Mouse (Mus musculus) lung, postnatal 0 days (tissue): ENCODE results near the gene Adgrl4. TPM values are rescaled to one million over a fixed set of nuclear protein-coding genes. Genes with fewer than 3 reads are reported as not detected.
A peak's percentile ranks its signal among the peaks of the same experiment; 100 is the strongest.

Experiments used
- ATAC-seq: fragments of 200-750 bp; cut with Nextera tagmentation; 2 replicates; pipeline ENCODE4 v1.8.0; 2017; ENCODE audit warnings: moderate library complexity
- DNase-seq: peaks from one replicate; pipeline ENCODE4 v3.0.0-alpha.2; 2016; ENCODE audit warnings: low spot score
- H3K27ac ChIP-seq: fragments of 300-500 bp; sonication (generic); 2 replicates; pipeline ENCODE4 v1.5.1; 2014; ENCODE audit warnings: antibody characterized with exemption, mild to moderate bottlenecking, low read length, mixed read lengths
- H3K27me3 ChIP-seq: fragments of 300-500 bp; sonication (generic); replicated peaks from 2 replicates; pipeline ENCODE4 v1.6.1; 2014; ENCODE audit warnings: low read length, mixed read lengths; ENCODE audit not compliant: insufficient read depth
- H3K36me3 ChIP-seq: fragments of 300-500 bp; sonication (generic); 2 replicates; pipeline ENCODE4 v1.6.1; 2014; ENCODE audit warnings: low read length, mixed read lengths; ENCODE audit not compliant: insufficient read depth
- H3K4me1 ChIP-seq: fragments of 300-500 bp; sonication (generic); 2 replicates; pipeline ENCODE4 v1.6.1; 2014; ENCODE audit warnings: antibody characterized with exemption, low read depth, low read length, mixed read lengths; ENCODE audit not compliant: insufficient read depth
- H3K4me2 ChIP-seq: fragments of 300-500 bp; sonication (generic); replicated peaks from 2 replicates; pipeline ENCODE4 v1.6.1; 2014; ENCODE audit warnings: low read depth, mild to moderate bottlenecking, low read length, moderate library complexity, mixed read lengths
- H3K4me3 ChIP-seq: fragments of 300-500 bp; sonication (generic); 2 replicates; pipeline ENCODE4 v1.5.1; 2014; ENCODE audit warnings: low read depth, low read length
- H3K9ac ChIP-seq: fragments of 300-500 bp; sonication (generic); replicated peaks from 2 replicates; pipeline ENCODE4 v1.6.1; 2014; ENCODE audit warnings: low read depth, mild to moderate bottlenecking
- H3K9me3 ChIP-seq: fragments of 300-500 bp; sonication (generic); 2 replicates; pipeline ENCODE4 v1.6.1; 2016; ENCODE audit warnings: low read length, mixed read lengths
- CTCF ChIP-seq: IDR thresholded peaks from 2 replicates; pipeline ENCODE4 v1.5.1; 2016; ENCODE audit warnings: antibody characterized with exemption, mild to moderate bottlenecking
- EP300 ChIP-seq: IDR thresholded peaks from 2 replicates; pipeline ENCODE4 v1.6.1; 2016; ENCODE audit warnings: antibody characterized with exemption, mild to moderate bottlenecking, control low read depth
- WGBS: fragments of 180-500 bp; shearing (Covaris S2); extraction: QIAGEN DNeasy Blood & Tissue Kit; methylation state at CpG from one replicate; pipeline ENCODE4 v1.1.7; 2014; 5-methylcytosine and 5-hydroxymethylcytosine counted together
- polyA plus RNA-seq: library from polyadenylated mRNA; unstranded; fragments of >200 nt; fragmentation: Nextera tagmentation; extraction: Ambion mirVana; gene quantifications from 2 replicates; pipeline ENCODE4 v1.2.1, GENCODE M21; 2015

The Adgrl4 gene
- polyA plus RNA-seq, 1 experiment from 2014 or later = 41.1 TPM

GRCm38 (mm10) chr3:151416931-151417330 is 20.8 kb upstream of the Adgrl4 start:
- H3K9me3 ChIP-seq = no peaks in the 10 kb centered on the region
- no peaks in the 10 kb centered on the region for H3K4me1 ChIP-seq
- DNase-seq (no peak), ATAC-seq (no peak)
- no peak overlapping the region for H3K27ac ChIP-seq
- H3K9ac ChIP-seq = no peak overlapping the region
- TF ChIP-seq EP300 (no peak), CTCF (no peak)
- no peak overlapping the region for H3K4me2 ChIP-seq
- H3K4me3 ChIP-seq = no peak overlapping the region
- H3K36me3 ChIP-seq = no peaks in the 10 kb centered on the region
- no peaks in the 10 kb centered on the region for H3K27me3 ChIP-seq

- DNase-seq = no peak
- no peak for ATAC-seq
- WGBS = 44% methylated on average over 12 of the region's 12 CpGs
- H3K27ac ChIP-seq = no peak overlapping the region
- no peak overlapping the region for H3K9ac ChIP-seq
- no peaks in the 10 kb centered on the region for H3K36me3 ChIP-seq
- no peaks in the 10 kb centered on the region for H3K9me3 ChIP-seq
- no peak for TF ChIP-seq CTCF
- TF ChIP-seq EP300 = no peak
- H3K27me3 ChIP-seq = no peaks in the 10 kb centered on the region
- no peaks in the 10 kb centered on the region for H3K4me1 ChIP-seq
- H3K4me2 ChIP-seq = no peak overlapping the region
- H3K4me3 ChIP-seq = no peak overlapping the region
Measured at GRCm38 (mm10) chr3:151417688-151418572, 19.8 kb upstream of the Adgrl4 start.

GRCm38 (mm10) chr3:151424326-151425207 is 13.1 kb upstream of the Adgrl4 start:
- Histone ChIP-seq H3K27me3 (no peaks in the 10 kb centered on the region), H3K27ac (peak overlapping the region; percentile 64), H3K4me2 (no peak overlapping the region), H3K4me1 (no peaks in the 10 kb centered on the region), H3K36me3 (no peaks in the 10 kb centered on the region), H3K9ac (no peak overlapping the region), H3K4me3 (no peak overlapping the region), H3K9me3 (no peaks in the 10 kb centered on the region)
- 58% methylated on average over 9 of the region's 9 CpGs for WGBS
- TF ChIP-seq CTCF (no peak), EP300 (peak; percentile 96)
- DNase-seq (peak; percentile 64), ATAC-seq (peak; percentile 85)

- H3K27ac ChIP-seq = no peak overlapping the region
- DNase-seq = no peak
- H3K36me3 ChIP-seq = no peaks in the 10 kb centered on the region
- no peak for TF ChIP-seq CTCF
- TF ChIP-seq EP300 = no peak
- no peaks in the 10 kb centered on the region for H3K4me1 ChIP-seq
- no peak overlapping the region for H3K4me2 ChIP-seq
- no peak overlapping the region for H3K4me3 ChIP-seq
- ATAC-seq = no peak
- no peak overlapping the region for H3K9ac ChIP-seq
- 86% methylated on average over 3 of the region's 3 CpGs for WGBS
- H3K9me3 ChIP-seq = no peaks in the 10 kb centered on the region
- no peaks in the 10 kb centered on the region for H3K27me3 ChIP-seq
Measured at GRCm38 (mm10) chr3:151430106-151430505, 7.6 kb upstream of the Adgrl4 start.

GRCm38 (mm10) chr3:151431507-151431906 is 6.2 kb upstream of the Adgrl4 start:
- Histone ChIP-seq H3K4me2 (no peak overlapping the region), H3K27ac (no peak overlapping the region), H3K4me3 (no peak overlapping the region), H3K4me1 (no peaks in the 10 kb centered on the region), H3K9ac (no peak overlapping the region), H3K9me3 (no peaks in the 10 kb centered on the region), H3K36me3 (no peaks in the 10 kb centered on the region), H3K27me3 (no peaks in the 10 kb centered on the region)
- 49% methylated on average over 2 of the region's 2 CpGs for WGBS
- ATAC-seq (no peak), DNase-seq (no peak)
- TF ChIP-seq EP300 (no peak), CTCF (no peak)

- 36% methylated on average over 5 of the region's 5 CpGs for WGBS
- Histone ChIP-seq H3K36me3 (no peaks in the 10 kb centered on the region), H3K27me3 (no peaks in the 10 kb centered on the region), H3K4me2 (peak overlapping the region; percentile 56), H3K27ac (no peak overlapping the region), H3K4me3 (peak overlapping the region; percentile 41), H3K9me3 (no peaks in the 10 kb centered on the region), H3K9ac (peak overlapping the region; percentile 32), H3K4me1 (0 out of 2 replicates have a peak, but pooled peaks cover 4% of the 10 kb centered on the region)
- no peak for ATAC-seq
- TF ChIP-seq EP300 (no peak), CTCF (no peak)
- no peak for DNase-seq
Measured at GRCm38 (mm10) chr3:151438364-151438763, 677 bp downstream of the Adgrl4 start.
